Mouse (Mus musculus) neural tube, embryonic 12.5 days (tissue): ENCODE results near the gene Paqr7. TPM values are rescaled to one million over a fixed set of nuclear protein-coding genes. Genes with fewer than 3 reads are reported as not detected.
A peak's percentile ranks its signal among the peaks of the same experiment; 100 is the strongest.

ENCODE experiments used
- ATAC-seq: fragments of 200-750 bp; cut with Nextera tagmentation; 2 replicates; pipeline ENCODE4 v1.8.0; 2017; ENCODE audit warnings: low read depth, mild to moderate bottlenecking, moderate TSS enrichment, moderate library complexity; ENCODE audit not compliant: low FRiP score
- H3K27ac ChIP-seq: fragments of 300-500 bp; sonication (generic); 2 replicates; pipeline ENCODE4 v1.5.1; 2016
- H3K27me3 ChIP-seq: fragments of 300-500 bp; sonication (generic); replicated peaks from 2 replicates; pipeline ENCODE4 v1.6.1; 2016; ENCODE audit warnings: mild to moderate bottlenecking
- H3K36me3 ChIP-seq: fragments of 300-500 bp; sonication (generic); 2 replicates; pipeline ENCODE4 v1.6.1; 2016; ENCODE audit warnings: mild to moderate bottlenecking
- H3K4me1 ChIP-seq: fragments of 300-500 bp; sonication (generic); 2 replicates; pipeline ENCODE4 v1.6.1; 2016
- H3K4me2 ChIP-seq: fragments of 300-500 bp; sonication (generic); replicated peaks from 2 replicates; pipeline ENCODE4 v1.6.1; 2016; ENCODE audit warnings: mild to moderate bottlenecking
- H3K4me3 ChIP-seq: fragments of 300-500 bp; sonication (generic); 2 replicates; pipeline ENCODE4 v1.5.1; 2016
- H3K9ac ChIP-seq: fragments of 300-500 bp; sonication (generic); 2 replicates; pipeline ENCODE4 v1.6.1; 2016; ENCODE audit warnings: mild to moderate bottlenecking
- H3K9me3 ChIP-seq: fragments of 300-500 bp; sonication (generic); 2 replicates; pipeline ENCODE4 v1.6.1; 2016; ENCODE audit warnings: mild to moderate bottlenecking
- WGBS: fragments of 180-500 bp; shearing (Covaris S2); methylation state at CpG from one replicate; pipeline ENCODE4 v1.1.7; 2016; 5-methylcytosine and 5-hydroxymethylcytosine counted together
- polyA plus RNA-seq: library from polyadenylated mRNA; unstranded; fragments of >200 nt; fragmentation: Nextera tagmentation; extraction: Ambion mirVana; gene quantifications from 2 replicates; pipeline ENCODE4 v1.2.1, GENCODE M21; 2016

The Paqr7 gene
- polyA plus RNA-seq, 1 experiment from 2014 or later = 8.9 TPM

DNA sequence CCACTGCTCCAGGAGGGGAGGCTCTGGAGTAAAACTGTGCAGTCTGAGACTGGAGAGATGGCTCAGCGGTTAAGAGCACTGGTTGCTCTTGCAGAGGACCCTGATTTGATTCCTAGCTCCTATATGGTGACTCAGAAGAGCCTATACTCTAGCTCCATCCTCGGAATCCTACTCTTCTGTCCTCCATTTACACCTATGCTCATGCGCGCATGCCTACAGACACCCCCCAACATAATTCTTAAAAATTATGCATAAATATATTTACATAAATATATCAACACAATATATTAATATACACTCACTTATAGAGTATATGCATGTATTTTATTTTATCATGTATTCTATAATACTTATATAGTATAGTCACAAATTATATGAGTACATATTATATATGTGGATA lies 13.9 kb downstream of the Paqr7 start:
- WGBS = 79% methylated on average over 4 of the region's 4 CpGs
- H3K4me2 ChIP-seq = peak overlapping the region; percentile 88; the same call in 1 of the 2 replicates

GRCm38 (mm10) chr4:134510845-134511411 lies 14.4 kb downstream of the Paqr7 start, which contains the start of gene Aunip:
Gene Aunip, plus strand, starts transcription at chr4:134510999.
- Histone ChIP-seq H3K36me3 (peaks cover 11% of the 10 kb centered on the region; the same call in 1 of the 2 replicates), H3K9me3 (no peaks in the 10 kb centered on the region), H3K9ac (peak within 1 kb of the TSS; percentile 40; the same call in 1 of the 2 replicates), H3K27ac (no peak within 1 kb of the TSS), H3K27me3 (no peaks in the 10 kb centered on the region), H3K4me1 (peaks cover 11% of the 10 kb centered on the region; the same call in 1 of the 2 replicates), H3K4me3 (peak within 1 kb of the TSS; percentile 51), H3K4me2 (peak within 1 kb of the TSS; percentile 88)
- ATAC-seq = peak; percentile 97
- WGBS = 1% methylated on average over 42 of the region's 42 CpGs

More for the DNA sequence above, 13.9 kb downstream of the Paqr7 start:
- peaks cover 11% of the 10 kb centered on the region; the same call in 1 of the 2 replicates for H3K36me3 ChIP-seq
- H3K4me3 ChIP-seq = no peak overlapping the region
- 0 out of 2 replicates have a peak, but pooled peaks have one; percentile 27 for ATAC-seq
- H3K4me1 ChIP-seq = peaks cover 11% of the 10 kb centered on the region; the same call in 1 of the 2 replicates
- H3K27ac ChIP-seq = no peak overlapping the region
- no peaks in the 10 kb centered on the region for H3K27me3 ChIP-seq
- H3K9me3 ChIP-seq = no peaks in the 10 kb centered on the region
- H3K9ac ChIP-seq = no peak overlapping the region

DNA sequence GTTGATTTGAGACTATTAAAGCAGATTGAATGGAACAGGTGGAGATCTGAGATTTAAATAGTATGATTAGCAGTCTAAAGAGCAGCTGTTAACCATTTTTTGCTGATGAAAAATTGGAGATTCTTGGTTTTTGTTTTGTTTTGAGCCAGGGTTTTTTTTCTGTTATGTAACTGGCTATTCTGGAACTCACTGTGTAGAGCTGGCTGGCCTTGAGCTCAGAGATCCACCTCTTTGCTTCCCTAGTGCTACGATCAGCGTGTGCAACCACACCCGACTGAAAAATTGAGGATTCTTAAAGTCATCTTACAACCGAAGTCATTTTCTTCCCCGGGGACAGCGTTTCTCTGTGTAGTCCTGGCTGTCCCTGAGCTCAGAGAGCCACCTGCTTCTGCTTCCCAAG lies 15.2 kb downstream of the Paqr7 start:
- Histone ChIP-seq H3K36me3 (peaks cover 11% of the 10 kb centered on the region; the same call in 1 of the 2 replicates), H3K27me3 (no peaks in the 10 kb centered on the region), H3K4me2 (peak overlapping the region; percentile 88), H3K9ac (0 out of 2 replicates have a peak overlapping the region, but pooled peaks have one; percentile 40), H3K9me3 (no peaks in the 10 kb centered on the region), H3K4me1 (peaks cover 11% of the 10 kb centered on the region; the same call in 1 of the 2 replicates), H3K4me3 (no peak overlapping the region), H3K27ac (no peak overlapping the region)
- ATAC-seq = no peak
- 82% methylated on average over 6 of the region's 6 CpGs for WGBS

GRCm38 (mm10) chr4:134512798-134513197 lies 16.3 kb downstream of the Paqr7 start:
- no peak overlapping the region for H3K27ac ChIP-seq
- peaks cover 11% of the 10 kb centered on the region; the same call in 1 of the 2 replicates for H3K4me1 ChIP-seq
- ATAC-seq = no peak
- H3K9ac ChIP-seq = 0 out of 2 replicates have a peak overlapping the region, but pooled peaks have one; percentile 17
- no peaks in the 10 kb centered on the region for H3K9me3 ChIP-seq
- no peaks in the 10 kb centered on the region for H3K27me3 ChIP-seq
- peak overlapping the region; percentile 52 for H3K4me2 ChIP-seq
- H3K36me3 ChIP-seq = peaks cover 2% of the 10 kb centered on the region; the same call in 1 of the 2 replicates
- 14% methylated on average over 15 of the region's 15 CpGs for WGBS
- H3K4me3 ChIP-seq = no peak overlapping the region

GRCm38 (mm10) chr4:134514309-134514930 lies 17.9 kb downstream of the Paqr7 start:
- H3K4me3 ChIP-seq = no peak overlapping the region
- no peaks in the 10 kb centered on the region for H3K9me3 ChIP-seq
- 92% methylated on average over 11 of the region's 11 CpGs for WGBS
- H3K9ac ChIP-seq = no peak overlapping the region
- H3K27me3 ChIP-seq = no peaks in the 10 kb centered on the region
- peaks cover 11% of the 10 kb centered on the region; the same call in 1 of the 2 replicates for H3K4me1 ChIP-seq
- no peak overlapping the region for H3K27ac ChIP-seq
- ATAC-seq = no peak
- H3K4me2 ChIP-seq = no peak overlapping the region
- no peaks in the 10 kb centered on the region for H3K36me3 ChIP-seq

- Histone ChIP-seq H3K27ac (no peak overlapping the region), H3K4me1 (peaks cover 11% of the 10 kb centered on the region; the same call in 1 of the 2 replicates), H3K4me3 (no peak overlapping the region), H3K9ac (no peak overlapping the region), H3K4me2 (no peak overlapping the region), H3K9me3 (no peaks in the 10 kb centered on the region), H3K27me3 (no peaks in the 10 kb centered on the region), H3K36me3 (peaks cover 3% of the 10 kb centered on the region; the same call in 1 of the 2 replicates)
- WGBS = 88% methylated on average over 7 of the region's 7 CpGs
- ATAC-seq = no peak
Measured at GRCm38 (mm10) chr4:134515614-134516013, 19.1 kb downstream of the Paqr7 start.

DNA sequence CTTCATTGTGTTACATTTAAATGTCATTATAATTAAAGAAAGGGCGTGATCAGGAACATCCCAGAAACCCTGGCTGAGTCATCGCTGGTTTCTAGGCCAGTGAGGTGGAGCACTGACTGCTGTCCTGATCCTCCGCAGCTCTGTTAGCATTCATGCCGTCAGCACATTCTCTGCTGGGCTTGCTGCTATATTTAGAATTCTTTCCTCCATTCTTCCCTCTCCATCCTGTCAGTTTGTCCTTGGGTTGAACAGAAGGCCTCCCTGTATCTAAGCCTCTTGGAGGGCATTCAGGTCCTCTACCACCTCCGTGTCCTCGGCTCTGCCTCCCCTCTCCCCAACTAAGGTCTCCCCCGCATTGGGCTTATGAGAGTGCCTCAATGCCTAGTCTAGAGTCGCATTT lies 20.5 kb downstream of the Paqr7 start:
- WGBS = 91% methylated on average over 8 of the region's 8 CpGs
- Histone ChIP-seq H3K9ac (no peak overlapping the region), H3K27ac (no peak overlapping the region), H3K4me2 (no peak overlapping the region), H3K4me3 (no peak overlapping the region), H3K4me1 (peaks cover 6% of the 10 kb centered on the region; the same call in 1 of the 2 replicates), H3K36me3 (peaks cover 10% of the 10 kb centered on the region), H3K27me3 (no peaks in the 10 kb centered on the region), H3K9me3 (no peaks in the 10 kb centered on the region)
- no peak for ATAC-seq

DNA sequence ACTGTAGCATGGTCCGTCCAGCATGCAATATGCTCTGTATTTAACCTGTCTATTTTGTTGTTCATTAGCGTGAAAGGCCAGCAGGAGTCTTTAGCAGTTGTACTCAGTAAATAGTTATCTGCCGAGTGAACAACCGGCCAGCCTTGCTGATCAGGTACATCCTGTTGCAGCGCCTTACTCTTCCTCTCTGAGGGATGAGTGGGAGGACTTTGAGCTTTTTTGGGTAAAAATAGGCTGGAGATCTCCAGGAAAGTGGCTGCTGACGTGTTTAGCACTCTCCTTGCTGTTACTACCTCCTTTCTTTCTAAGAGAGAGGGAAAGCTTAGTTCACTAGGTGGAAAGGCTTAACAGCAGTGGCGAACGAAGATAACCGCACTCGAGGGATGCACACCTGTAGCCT lies 21.2 kb downstream of the Paqr7 start:
- no peak overlapping the region for H3K9ac ChIP-seq
- H3K4me1 ChIP-seq = peaks cover 2% of the 10 kb centered on the region; the same call in 1 of the 2 replicates
- ATAC-seq = no peak
- no peak overlapping the region for H3K27ac ChIP-seq
- H3K4me3 ChIP-seq = no peak overlapping the region
- peaks cover 10% of the 10 kb centered on the region for H3K36me3 ChIP-seq
- no peaks in the 10 kb centered on the region for H3K9me3 ChIP-seq
- H3K27me3 ChIP-seq = no peaks in the 10 kb centered on the region
- 90% methylated on average over 10 of the region's 10 CpGs for WGBS
- H3K4me2 ChIP-seq = no peak overlapping the region

DNA sequence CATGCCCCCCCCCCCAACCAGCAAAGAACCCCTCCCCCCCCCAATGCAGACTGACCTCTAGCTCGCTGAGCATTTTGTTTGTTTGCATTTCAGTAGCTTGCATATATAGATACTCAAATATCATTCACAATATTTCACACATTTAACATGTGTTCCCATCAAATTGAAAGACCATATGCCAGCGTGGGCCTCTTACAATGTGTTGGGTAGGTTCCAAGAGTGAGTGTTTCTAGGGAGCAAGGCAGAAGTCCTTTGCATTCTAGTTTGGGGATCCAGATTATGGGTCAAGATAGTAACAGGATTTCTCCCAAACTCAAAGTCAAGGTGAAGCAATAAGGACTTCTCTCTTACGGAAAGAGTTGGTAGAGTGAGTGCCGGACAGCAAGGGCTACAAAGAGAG lies 22.0 kb downstream of the Paqr7 start:
- Histone ChIP-seq H3K9me3 (no peaks in the 10 kb centered on the region), H3K27ac (no peak overlapping the region), H3K4me3 (no peak overlapping the region), H3K9ac (no peak overlapping the region), H3K4me2 (no peak overlapping the region), H3K4me1 (no peaks in the 10 kb centered on the region), H3K36me3 (peaks cover 14% of the 10 kb centered on the region), H3K27me3 (no peaks in the 10 kb centered on the region)
- no peak for ATAC-seq
- 94% methylated on average over 4 of the region's 4 CpGs for WGBS

DNA sequence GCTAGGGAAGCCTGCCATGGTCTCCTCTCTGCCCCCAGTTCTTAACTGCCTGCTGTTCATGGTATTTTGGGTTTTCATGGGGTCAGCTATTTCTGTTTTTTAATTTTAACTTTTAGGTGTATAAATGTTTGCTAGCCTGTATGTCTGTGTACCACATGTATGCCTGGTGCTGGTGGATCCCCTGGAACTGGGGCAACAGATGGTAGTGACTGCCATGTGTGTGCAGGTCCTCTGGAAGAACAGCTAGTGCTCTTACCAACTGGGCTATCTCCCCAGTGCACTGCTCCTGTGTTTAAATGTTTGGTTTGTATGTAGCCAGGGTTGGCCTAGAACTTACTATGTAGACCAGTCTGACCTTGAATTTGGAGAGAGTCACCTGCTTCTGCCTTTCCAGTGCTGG lies 22.8 kb downstream of the Paqr7 start:
- Histone ChIP-seq H3K4me3 (no peak overlapping the region), H3K4me2 (no peak overlapping the region), H3K27me3 (no peaks in the 10 kb centered on the region), H3K9me3 (no peaks in the 10 kb centered on the region), H3K36me3 (peaks cover 20% of the 10 kb centered on the region), H3K4me1 (no peaks in the 10 kb centered on the region), H3K27ac (no peak overlapping the region), H3K9ac (no peak overlapping the region)
- no peak for ATAC-seq

- H3K27ac ChIP-seq = no peak overlapping the region
- H3K4me1 ChIP-seq = no peaks in the 10 kb centered on the region
- H3K36me3 ChIP-seq = peaks cover 49% of the 10 kb centered on the region
- H3K9me3 ChIP-seq = no peaks in the 10 kb centered on the region
- H3K27me3 ChIP-seq = no peaks in the 10 kb centered on the region
- no peak for ATAC-seq
- H3K4me3 ChIP-seq = no peak overlapping the region
- no peak overlapping the region for H3K4me2 ChIP-seq
- no peak overlapping the region for H3K9ac ChIP-seq
- 88% methylated on average over 4 of the region's 4 CpGs for WGBS
Measured at GRCm38 (mm10) chr4:134523447-134523846, 26.9 kb downstream of the Paqr7 start.

- H3K27me3 ChIP-seq = no peaks in the 10 kb centered on the region
- H3K27ac ChIP-seq = no peak overlapping the region
- H3K9ac ChIP-seq = no peak overlapping the region
- ATAC-seq = no peak
- 69% methylated on average over 5 of the region's 5 CpGs for whole genome bisulfite sequencing
- peaks cover 68% of the 10 kb centered on the region for H3K36me3 ChIP-seq
- no peak overlapping the region for H3K4me2 ChIP-seq
- H3K9me3 ChIP-seq = no peaks in the 10 kb centered on the region
- no peak overlapping the region for H3K4me3 ChIP-seq
- H3K4me1 ChIP-seq = no peaks in the 10 kb centered on the region
Measured at GRCm38 (mm10) chr4:134525806-134526205, 29.3 kb downstream of the Paqr7 start.
